Comparison of ENCODE assay signal across 9 mouse cellular contexts in genomic region chr19:5955704-5956670, GRCm38 (mm10). TPM values are rescaled to one million over a fixed set of nuclear protein-coding genes. Genes with fewer than 3 reads are reported as not detected.
DNase-seq lines count a peak whose midpoint lies in the region; ATAC-seq lines count a peak whose summit lies in the region.
"Had no signal": no experiment of that assay in that cellular context is flagged by ENCODE, and none has a peak within 500 bp of the region (broad histone marks: within the 10 kb centered on the region; RNA-seq: fewer than 3 reads in every experiment).

No protein-coding gene starts in this region.

- WGBS in kidney, embryonic 14.5 days = 68% methylated on average over 28 of the region's 28 CpGs

- H3K4me1 ChIP-seq in kidney, embryonic 14.5 days (ENCODE audit: control insufficient read depth, insufficient read depth, low read length) = peaks cover 36% of the 10 kb centered on the region

- H3K4me3 ChIP-seq in kidney, embryonic 14.5 days (ENCODE audit: low read length) = no peak overlapping the region

- peak overlapping the region; percentile 27 for H3K4me2 ChIP-seq in kidney, embryonic 14.5 days (replicated peaks; ENCODE audit: low read depth, low read length)

- H3K27me3 ChIP-seq in kidney, embryonic 14.5 days (ENCODE audit: control insufficient read depth, insufficient read depth, low read length) = no peaks in the 10 kb centered on the region

- ATAC-seq in kidney, embryonic 14.5 days (ENCODE audit: low FRiP score, low TSS enrichment) = peak; percentile 44; the same call in 1 of the 2 replicates

- peak; percentile 36 to 69 for DNase-seq in adrenal gland, adult (ENCODE audit: inconsistent age in 2 of 2, low spot score in 1 of 2)
- DNase-seq in adrenal gland, postnatal 25 days = no peak
- DNase-seq in heart, adult 9 months (ENCODE audit: low spot score in 2 of 2) = peak; percentile 76 to 82
- DNase-seq in lung, postnatal 10 days = peak; percentile 39
- no peak for DNase-seq in right cerebral cortex, postnatal 25 days
- DNase-seq in embryo, embryonic 10.5 days (ENCODE audit: low spot score) = no peak
- no peak for DNase-seq in left cerebral cortex, postnatal 25 days (ENCODE audit: low spot score in 2 of 2)

- peak overlapping the region; percentile 73 for H3K27ac ChIP-seq in kidney, embryonic 14.5 days (ENCODE audit: low read depth, low read length)

- no peak overlapping the region for H3K9ac ChIP-seq in kidney, embryonic 14.5 days (ENCODE audit: low read depth, low read length)

- intact Hi-C loops in left cerebral cortex, postnatal 25 days (cut with DNase I) = loop anchor here (1.0 to 5.0 kb wide), 2 partner anchors 32 to 169 kb away; partner anchors contain the start of gene Cdc42ep2

- H3K36me3 ChIP-seq in kidney, embryonic 14.5 days (ENCODE audit: control insufficient read depth, insufficient read depth, low read length) = peaks cover 68% of the 10 kb centered on the region

- no peaks in the 10 kb centered on the region for H3K9me3 ChIP-seq in kidney, embryonic 14.5 days (ENCODE audit: control insufficient read depth, low read length)

RNA-seq across cellular contexts. Expression of gene Pola2, which starts 8.0 kb away (rescaled TPM):
- 28.4 and 29.6 TPM in 2 replicates for total RNA-seq in adrenal gland, postnatal 25 days (2021)
- 74.2 and 95.3 TPM in 2 replicates for polyA plus RNA-seq in kidney, embryonic 14.5 days (2014; fragmentation: Nextera tagmentation; extraction: Ambion mirVana)
- 1 to 10 TPM; 3.8 to 5.6 TPM for total RNA-seq in left cerebral cortex, postnatal 25 days (2021)

RNA-seq across cellular contexts. Expression of gene Slc22a20, which starts 30.0 kb away (rescaled TPM):
- not detected in 2 replicates for total RNA-seq in adrenal gland, postnatal 25 days (2021)
- polyA plus RNA-seq in kidney, embryonic 14.5 days (2014; fragmentation: Nextera tagmentation; extraction: Ambion mirVana) = not detected in 2 replicates
- total RNA-seq in left cerebral cortex, postnatal 25 days (2021) = not detected
- total RNA-seq: gastrocnemius, postnatal 36 days had no signal

RNA-seq across cellular contexts. Expression of gene Cdc42ep2, which starts 31.4 kb away (rescaled TPM):
- total RNA-seq in adrenal gland, postnatal 25 days (2021) = 6.2 and 8.5 TPM in 2 replicates
- 10.5 and 10.8 TPM in 2 replicates for polyA plus RNA-seq in kidney, embryonic 14.5 days (2014; fragmentation: Nextera tagmentation; extraction: Ambion mirVana)
- total RNA-seq in left cerebral cortex, postnatal 25 days (2021) = 1 to 10 TPM; 6.2 to 6.6 TPM

RNA-seq across cellular contexts. Expression of gene Dpf2, which starts 43.2 kb away (rescaled TPM):
- 88.9 and 103 TPM in 2 replicates for total RNA-seq in adrenal gland, postnatal 25 days (2021)
- 132 and 167 TPM in 2 replicates for polyA plus RNA-seq in kidney, embryonic 14.5 days (2014; fragmentation: Nextera tagmentation; extraction: Ambion mirVana)
- 10 to 100 TPM; 84.1 to 96.1 TPM for total RNA-seq in left cerebral cortex, postnatal 25 days (2021)

RNA-seq across cellular contexts. Expression of gene Capn1, which starts 59.7 kb away (rescaled TPM):
- total RNA-seq in adrenal gland, postnatal 25 days (2021) = 28.0 and 40.2 TPM in 2 replicates
- polyA plus RNA-seq in kidney, embryonic 14.5 days (2014; fragmentation: Nextera tagmentation; extraction: Ambion mirVana) = 6.3 and 8.6 TPM in 2 replicates
- 10 to 100 TPM; 17.5 to 18.5 TPM for total RNA-seq in left cerebral cortex, postnatal 25 days (2021)

Comparison
In these comparisons a context has a peak if more than half of its experiments do, and no peak if none do; other contexts are left out.
1. DNase-seq: peak in adrenal gland, adult (2 of 2), heart, adult 9 months (2 of 2) and lung, postnatal 10 days (single experiment); none in adrenal gland, postnatal 25 days (single experiment), right cerebral cortex, postnatal 25 days (single experiment), embryo, embryonic 10.5 days (single experiment) and left cerebral cortex, postnatal 25 days (0 of 2).